Mouse (Mus musculus): ENCODE results near the gene Hopx.

- TF ChIP-seq CTCF (IDR thresholded peaks at IDR 0.05; ENCODE audit: low read depth) (no peak), EP300 (optimal IDR thresholded peaks at IDR 0.05) (no peak)
Measured at GRCm38 (mm10) chr5:77038451-77038850, 76.5 kb downstream of the Hopx start.

All from stomach, postnatal 0 days (tissue).